Mouse (Mus musculus) midbrain, postnatal 0 days (tissue): ENCODE measurements around the gene Ptpn21. TPM values are rescaled to one million over a fixed set of nuclear protein-coding genes. Genes with fewer than 3 reads are reported as not detected.

Source experiments
- ATAC-seq: fragments of 200-750 bp; cut with Nextera tagmentation; 2 replicates; pipeline ENCODE4 v1.8.0; 2017; ENCODE audit warnings: moderate number of reproducible peaks, mild to moderate bottlenecking, moderate TSS enrichment, moderate library complexity; ENCODE audit not compliant: low FRiP score
- DNase-seq: peaks from one replicate; pipeline ENCODE4 v3.0.0-alpha.2; 2015; ENCODE audit warnings: low spot score
- H3K27ac ChIP-seq: fragments of 300-500 bp; sonication (generic); 2 replicates; pipeline ENCODE4 v1.5.1; 2014; ENCODE audit warnings: low read depth, mild to moderate bottlenecking, low read length, mixed read lengths
- H3K27me3 ChIP-seq: fragments of 300-500 bp; sonication (generic); 2 replicates; pipeline ENCODE4 v1.6.1; 2014; ENCODE audit warnings: low read length, control low read depth, mixed read lengths; ENCODE audit not compliant: insufficient read depth
- H3K36me3 ChIP-seq: fragments of 300-500 bp; sonication (generic); 2 replicates; pipeline ENCODE4 v1.6.1; 2014; ENCODE audit warnings: low read length, control low read depth, mixed read lengths; ENCODE audit not compliant: insufficient read depth
- H3K4me1 ChIP-seq: fragments of 300-500 bp; sonication (generic); 2 replicates; pipeline ENCODE4 v1.6.1; 2014; ENCODE audit warnings: mild to moderate bottlenecking, control low read depth, antibody characterized with exemption, low read length, mixed read lengths; ENCODE audit not compliant: insufficient read depth
- H3K4me2 ChIP-seq: fragments of 300-500 bp; sonication (generic); 2 replicates; pipeline ENCODE4 v1.6.1; 2014; ENCODE audit warnings: low read depth, mild to moderate bottlenecking, low read length, mixed read lengths; ENCODE audit not compliant: poor library complexity, severe bottlenecking
- H3K4me3 ChIP-seq: fragments of 300-500 bp; sonication (generic); 2 replicates; pipeline ENCODE4 v1.5.1; 2014; ENCODE audit warnings: low read depth, mild to moderate bottlenecking, low read length, moderate library complexity
- H3K9ac ChIP-seq: fragments of 300-500 bp; sonication (generic); replicated peaks from 2 replicates; pipeline ENCODE4 v1.6.1; 2014; ENCODE audit warnings: mild to moderate bottlenecking, low read length, moderate library complexity, mixed read lengths; ENCODE audit not compliant: poor library complexity, severe bottlenecking
- H3K9me3 ChIP-seq: fragments of 300-500 bp; sonication (generic); 2 replicates; pipeline ENCODE4 v1.6.1; 2016; ENCODE audit warnings: low read length, control low read depth
- CTCF ChIP-seq: IDR thresholded peaks from 2 replicates; pipeline ENCODE4 v1.5.1; 2016; ENCODE audit warnings: antibody characterized with exemption, mild to moderate bottlenecking
- WGBS: fragments of 180-500 bp; shearing (Covaris S2); extraction: QIAGEN DNeasy Blood & Tissue Kit; methylation state at CpG from one replicate; pipeline ENCODE4 v1.1.7; 2014; 5-methylcytosine and 5-hydroxymethylcytosine counted together
- polyA plus RNA-seq: library from polyadenylated mRNA; unstranded; fragments of >200 nt; fragmentation: Nextera tagmentation; extraction: Ambion mirVana; gene quantifications from 2 replicates; pipeline ENCODE4 v1.2.1, GENCODE M21; 2015
- total RNA-seq: library from RNA; depleted of rRNA; stranded (reverse); fragments of >200 nt; gene quantifications from 2 replicates; pipeline ENCODE4 v1.2.3, GENCODE M21; 2014

The Ptpn21 gene
- total and polyA plus RNA-seq, 2 experiments from 2014 or later = 2.7 to 3.2 TPM

DNA sequence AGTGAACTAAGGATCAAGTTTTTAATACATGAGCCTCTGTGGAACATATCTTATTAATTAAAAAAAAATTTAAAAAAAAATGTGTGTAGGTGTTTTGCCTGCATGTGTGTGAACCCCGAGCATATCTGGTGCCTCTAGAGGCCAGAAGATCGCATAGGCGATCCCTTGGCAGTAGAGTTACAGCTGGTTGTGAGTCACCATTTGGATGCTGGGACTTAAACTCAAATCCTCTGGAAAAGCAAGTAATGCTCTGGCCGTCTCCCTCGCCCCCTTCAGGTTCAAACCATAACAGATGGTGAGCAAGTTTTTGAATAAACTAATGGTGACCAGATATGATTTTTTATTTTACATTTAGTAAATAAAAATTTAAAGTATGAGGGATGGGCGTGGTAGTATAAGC lies 20.4 kb upstream of the Ptpn21 start:
- no peaks in the 10 kb centered on the region for H3K4me1 ChIP-seq
- no peak overlapping the region for H3K4me3 ChIP-seq
- H3K4me2 ChIP-seq = no peak overlapping the region
- H3K9me3 ChIP-seq = no peaks in the 10 kb centered on the region
- no peaks in the 10 kb centered on the region for H3K27me3 ChIP-seq
- H3K9ac ChIP-seq = no peak overlapping the region
- DNase-seq (no peak), ATAC-seq (no peak)
- H3K36me3 ChIP-seq = peaks cover 37% of the 10 kb centered on the region
- WGBS = 89% methylated on average over 6 of the region's 6 CpGs
- no peak overlapping the region for H3K27ac ChIP-seq
- no peak for TF ChIP-seq CTCF

DNA sequence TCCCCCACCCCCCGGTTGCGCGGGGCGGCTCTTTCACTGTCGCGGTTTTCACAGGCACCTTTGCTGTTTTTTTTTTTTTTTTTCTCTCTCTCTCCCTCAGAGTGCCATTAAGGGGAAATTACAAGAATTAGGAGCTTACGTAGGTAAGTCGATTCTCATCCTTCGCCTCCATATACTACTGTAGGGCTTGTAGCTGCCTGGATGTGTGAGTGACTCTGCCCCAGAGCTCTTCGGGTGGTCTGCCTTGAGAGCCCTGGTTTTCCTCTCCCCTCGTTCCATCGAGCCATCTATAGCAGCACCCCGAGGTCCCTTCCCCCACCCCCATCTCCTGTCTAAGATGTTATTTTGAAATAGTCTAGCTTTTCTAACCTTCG lies 10.2 kb upstream of the Ptpn21 start:
- Histone ChIP-seq H3K27me3 (no peaks in the 10 kb centered on the region), H3K36me3 (no peaks in the 10 kb centered on the region), H3K27ac (peak overlapping the region; percentile 89), H3K9me3 (no peaks in the 10 kb centered on the region), H3K4me3 (peak overlapping the region; percentile 90), H3K4me2 (peak overlapping the region; percentile 66), H3K4me1 (peaks cover 3% of the 10 kb centered on the region; the same call in 1 of the 2 replicates), H3K9ac (peak overlapping the region; percentile 91)
- WGBS = under 1% methylated on average over 11 of the region's 14 CpGs
- ATAC-seq (peak; percentile 41; the same call in 1 of the 2 replicates), DNase-seq (peak; percentile 15)
- no peak for TF ChIP-seq CTCF

DNA sequence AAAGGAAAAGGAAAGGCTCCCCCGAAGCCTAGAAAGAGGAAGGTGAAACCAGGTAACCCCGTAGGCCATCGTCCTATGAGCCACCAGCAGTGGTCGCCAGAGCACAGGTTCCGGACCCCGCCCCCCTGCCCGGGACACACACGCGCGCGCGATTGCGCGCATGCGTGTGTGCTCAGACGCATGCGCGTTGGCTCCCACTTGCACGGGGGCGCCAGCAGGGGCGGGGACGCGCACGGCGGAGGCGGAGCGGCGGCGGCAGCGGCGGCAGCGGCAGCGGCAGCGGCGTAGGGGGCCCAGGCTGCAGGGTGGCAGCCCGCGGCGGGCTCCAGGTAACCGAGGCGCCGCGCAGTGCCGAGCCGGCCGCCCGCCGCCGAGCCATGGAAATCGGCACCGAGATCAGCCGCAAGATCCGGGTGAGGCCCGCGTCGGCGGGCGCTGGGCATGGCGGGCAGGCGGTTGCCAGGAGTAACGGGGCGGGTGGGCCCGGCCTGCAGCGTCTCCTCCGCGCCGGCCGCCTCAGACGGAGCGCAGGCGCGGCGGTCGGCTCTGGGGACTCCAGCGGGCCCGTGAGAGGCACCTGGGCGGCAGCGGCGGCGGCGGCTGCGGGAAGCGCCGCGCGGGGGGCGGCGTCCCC lies 9.7 kb upstream of the Ptpn21 start, which contains the start of gene Zc3h14:
Gene Zc3h14, plus strand, starts transcription at position 219 of the 634 bp plus-strand sequence.
- Histone ChIP-seq H3K9ac (peak within 1 kb of the TSS; percentile 91), H3K4me3 (peak within 1 kb of the TSS; percentile 90), H3K27ac (peak within 1 kb of the TSS; percentile 89), H3K4me1 (peaks cover 3% of the 10 kb centered on the region; the same call in 1 of the 2 replicates), H3K9me3 (no peaks in the 10 kb centered on the region), H3K36me3 (no peaks in the 10 kb centered on the region), H3K4me2 (peak within 1 kb of the TSS; percentile 66), H3K27me3 (no peaks in the 10 kb centered on the region)
- peak; percentile 94 for ATAC-seq
- WGBS = 0% methylated on average over 59 of the region's 87 CpGs
- DNase-seq = peak; percentile 96
- peak; percentile 84 for TF ChIP-seq CTCF

DNA sequence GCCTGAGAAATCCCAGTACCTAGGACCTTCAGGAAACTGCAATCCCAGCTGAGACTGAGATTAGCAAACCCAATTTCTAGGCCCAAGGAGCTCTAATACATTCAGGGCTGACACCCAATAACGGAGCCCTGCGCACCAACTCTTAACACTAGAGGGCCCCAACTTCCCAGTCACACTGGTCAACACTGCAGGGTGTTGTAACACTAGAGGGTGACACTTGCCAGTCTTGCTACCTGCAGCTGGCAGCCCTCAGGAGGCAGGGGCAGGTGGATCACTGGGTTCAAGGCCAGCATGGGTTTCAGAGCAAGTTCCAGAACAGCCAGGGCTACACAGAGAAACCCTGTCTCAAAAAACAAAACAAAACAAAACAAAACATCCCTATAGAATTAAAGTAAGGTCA lies 8.9 kb upstream of the Ptpn21 start:
- H3K9me3 ChIP-seq = no peaks in the 10 kb centered on the region
- H3K36me3 ChIP-seq = no peaks in the 10 kb centered on the region
- H3K4me3 ChIP-seq = no peak overlapping the region; the same call in 1 of the 2 replicates
- H3K27me3 ChIP-seq = no peaks in the 10 kb centered on the region
- 13% methylated on average over 2 of the region's 2 CpGs for WGBS
- DNase-seq (peak; percentile 17), ATAC-seq (peak; percentile 16; the same call in 1 of the 2 replicates)
- peaks cover 3% of the 10 kb centered on the region; the same call in 1 of the 2 replicates for H3K4me1 ChIP-seq
- H3K9ac ChIP-seq = no peak overlapping the region
- no peak overlapping the region for H3K27ac ChIP-seq
- no peak overlapping the region for H3K4me2 ChIP-seq
- TF ChIP-seq CTCF = peak; percentile 65

DNA sequence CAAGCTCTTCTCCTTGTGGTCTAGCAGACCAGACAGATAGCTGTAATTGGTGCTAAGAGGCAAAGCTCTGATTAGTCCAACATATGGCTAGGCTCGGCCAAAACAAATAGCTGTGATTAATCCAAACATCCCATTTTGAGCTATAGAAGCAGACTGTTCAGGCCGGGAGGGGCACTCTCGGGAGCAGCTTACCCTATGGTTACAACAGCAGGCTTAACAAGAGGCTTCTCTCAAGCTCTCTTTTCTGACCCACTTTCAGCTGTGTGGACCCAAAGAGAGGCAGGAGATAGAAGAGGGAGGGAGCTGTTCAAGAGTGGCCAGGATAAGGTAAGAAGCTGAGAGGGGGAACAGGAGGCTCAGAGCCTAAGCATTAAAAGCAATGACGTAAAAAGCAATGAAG lies 8.4 kb upstream of the Ptpn21 start:
- H3K36me3 ChIP-seq = no peaks in the 10 kb centered on the region
- no peak for TF ChIP-seq CTCF
- no peak overlapping the region for H3K27ac ChIP-seq
- H3K9me3 ChIP-seq = no peaks in the 10 kb centered on the region
- no peak overlapping the region for H3K4me3 ChIP-seq
- no peak overlapping the region for H3K9ac ChIP-seq
- H3K4me2 ChIP-seq = no peak overlapping the region
- ATAC-seq (no peak), DNase-seq (no peak)
- 68% methylated on average over 4 of the region's 4 CpGs for WGBS
- H3K4me1 ChIP-seq = peaks cover 3% of the 10 kb centered on the region; the same call in 1 of the 2 replicates
- no peaks in the 10 kb centered on the region for H3K27me3 ChIP-seq

DNA sequence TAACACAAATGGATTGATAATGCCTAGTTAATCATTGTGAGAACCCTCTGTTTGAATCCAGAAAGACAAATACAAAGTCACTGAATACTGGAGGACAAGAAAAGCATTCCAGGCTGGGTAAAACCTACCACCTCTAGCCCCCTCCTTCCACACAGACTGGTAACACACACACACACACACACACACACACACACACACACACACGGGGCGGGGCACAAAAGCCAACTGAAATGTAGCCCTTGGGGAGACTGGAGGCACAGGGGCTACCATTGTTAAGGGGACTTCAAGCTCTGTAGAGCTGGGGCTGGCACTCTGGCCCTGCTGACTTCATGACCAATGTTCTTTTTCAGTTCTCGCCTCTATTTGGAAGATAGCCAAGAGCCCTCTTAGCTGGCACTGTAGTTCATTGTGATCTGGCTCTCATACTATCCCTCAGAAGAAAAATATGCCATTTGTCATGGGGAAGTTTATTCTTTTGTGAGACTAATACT lies 3.9 kb upstream of the Ptpn21 start:
- Histone ChIP-seq H3K4me2 (no peak overlapping the region), H3K27ac (no peak overlapping the region), H3K4me3 (no peak overlapping the region), H3K4me1 (no peaks in the 10 kb centered on the region; the same call in 1 of the 2 replicates), H3K9me3 (no peaks in the 10 kb centered on the region), H3K27me3 (peaks cover 4% of the 10 kb centered on the region; the same call in 1 of the 2 replicates), H3K36me3 (no peaks in the 10 kb centered on the region), H3K9ac (0 out of 2 replicates have a peak overlapping the region, but pooled peaks have one; percentile 13)
- 42% methylated on average over 3 of the region's 3 CpGs for WGBS
- DNase-seq (peak; percentile 65), ATAC-seq (peak; percentile 42; the same call in 1 of the 2 replicates)
- TF ChIP-seq CTCF = no peak
